Mouse (Mus musculus) heart, postnatal 25 days (tissue): ENCODE data around the gene Elavl4. TPM values are rescaled to one million over a fixed set of nuclear protein-coding genes. Genes with fewer than 3 reads are reported as not detected.

Experiments used
- DNase-seq: peaks from one replicate; pipeline ENCODE4 v3.0.0; 2022; ENCODE audit warnings: low spot score
- intact Hi-C: fragments of 180-260 bp; cut with DNase I; formaldehyde crosslinking; loops from one replicate; pipeline ENCODE4 v1.15.1; 2025
- total RNA-seq, 2 experiments: library from RNA; stranded (reverse); gene quantifications; 2 replicates each; pipeline ENCODE4 v1.2.3; 2021

Gene Elavl4
- total RNA-seq, 2 experiments from 2014 or later = 0.08 to 0.14 TPM

- intact Hi-C loops = no loop called here
- no peak for DNase-seq
Measured at GRCm38 (mm10) chr4:110198600-110198999, 153.1 kb downstream of the Elavl4 start.

GRCm38 (mm10) chr4:110177263-110177662 lies 174.4 kb downstream of the Elavl4 start:
- intact Hi-C loops = no loop called here
- DNase-seq = no peak

GRCm38 (mm10) chr4:110172028-110172427 lies 179.7 kb downstream of the Elavl4 start:
- intact Hi-C loops = no loop called here

GRCm38 (mm10) chr4:110165217-110165616 lies 186.5 kb downstream of the Elavl4 start:
- intact Hi-C loops = no loop called here
- DNase-seq = no peak

More at GRCm38 (mm10) chr4:110172028-110172427, 179.7 kb downstream of the Elavl4 start:
- DNase-seq = no peak

GRCm38 (mm10) chr4:110161600-110161999 lies 190.1 kb downstream of the Elavl4 start:
- intact Hi-C loops = no loop called here
- DNase-seq = no peak

GRCm38 (mm10) chr4:110157515-110158159 lies 194.1 kb downstream of the Elavl4 start:
- intact Hi-C loops = no loop called here
- DNase-seq = no peak

GRCm38 (mm10) chr4:110155954-110156353 lies 195.8 kb downstream of the Elavl4 start:
- intact Hi-C loops = no loop called here
- DNase-seq = no peak

Other genes with a start within 250 kb of the Elavl4 start
- gene Agbl4, start 45.8 kb upstream of the Elavl4 start, total RNA-seq = under 1 TPM; 0.28 to 0.34 TPM